Mouse (Mus musculus): ENCODE data around the gene Zscan5b.
"Not testable (repeated sequence)": the region's sequence is repeated elsewhere in the genome, so short reads cannot be mapped to it uniquely, and the experiment has no call there.

The Zscan5b gene

GRCm38 (mm10) chr7:6244361-6245292 is 22.5 kb downstream of the Zscan5b start:
- no peak for DNase-seq

- DNase-seq = no peak
These were observed 30.3 kb downstream of the Zscan5b start, which contains the start of gene Epp13 for GRCm38 (mm10) chr7:6252410-6252809. Gene Epp13, plus strand, starts transcription at chr7:6252710.

- no peak for DNase-seq
These were observed 32.4 kb downstream of the Zscan5b start for GRCm38 (mm10) chr7:6254451-6254850.

- DNase-seq = no peak
These were observed 35.3 kb downstream of the Zscan5b start for GRCm38 (mm10) chr7:6257386-6257785.

- no peak for DNase-seq
These were observed 36.4 kb downstream of the Zscan5b start for GRCm38 (mm10) chr7:6258232-6259220.

- DNase-seq = not testable (repeated sequence)
These were observed 37.9 kb downstream of the Zscan5b start for GRCm38 (mm10) chr7:6260004-6260403.

- no peak for DNase-seq
These were observed 40.0 kb downstream of the Zscan5b start for GRCm38 (mm10) chr7:6262120-6262519.

- no peak for DNase-seq
These were observed 40.9 kb downstream of the Zscan5b start for GRCm38 (mm10) chr7:6262984-6263383.

- DNase-seq = no peak
These were observed 43.6 kb downstream of the Zscan5b start for GRCm38 (mm10) chr7:6265695-6266094.

- no peak for DNase-seq
These were observed 55.8 kb downstream of the Zscan5b start for GRCm38 (mm10) chr7:6277906-6278305.

GRCm38 (mm10) chr7:6282749-6283148 is 60.7 kb downstream of the Zscan5b start:
- DNase-seq = peak; percentile 68

- peak; percentile 70 for DNase-seq
These were observed 61.5 kb downstream of the Zscan5b start for GRCm38 (mm10) chr7:6283451-6284075.

- DNase-seq = no peak
These were observed 62.4 kb downstream of the Zscan5b start for GRCm38 (mm10) chr7:6284442-6285012.

- DNase-seq = no peak
These were observed 63.3 kb downstream of the Zscan5b start for GRCm38 (mm10) chr7:6285366-6285765.

GRCm38 (mm10) chr7:6285842-6286705 is 64.0 kb downstream of the Zscan5b start, which contains the start of gene Zfp667:
Gene Zfp667, plus strand, starts transcription at chr7:6286579.
- peak; percentile 97 for DNase-seq

- DNase-seq = no peak
These were observed 64.9 kb downstream of the Zscan5b start for GRCm38 (mm10) chr7:6286921-6287531.

Measured in cerebellum, adult 11 months (tissue).